Mouse (Mus musculus): ENCODE measurements around the gene Zfp169.

GRCm38 (mm10) chr13:48443996-48444395 lies 69.3 kb downstream of the Zfp169 start:
- TF ChIP-seq CTCF (IDR thresholded peaks at IDR 0.05; ENCODE audit: low read depth) (no peak), EP300 (IDR thresholded peaks at IDR 0.05; ENCODE audit: low read depth) (no peak)
